Mouse (Mus musculus): ENCODE measurements around the gene Gm973. TPM values are rescaled to one million over a fixed set of nuclear protein-coding genes. Genes with fewer than 3 reads are reported as not detected.

Gm973 gene
- polyA plus RNA-seq, 1 experiment: 0.22 TPM

GRCm38 (mm10) chr1:59566926-59567325 lies 50.9 kb downstream of the Gm973 start:
- no peaks in the 10 kb centered on the region for H3K36me3 ChIP-seq (ENCODE audit: control insufficient read depth, insufficient read depth, low read length)
- H3K27me3 ChIP-seq (replicated peaks; ENCODE audit: control insufficient read depth, insufficient read depth, low read length): no peaks in the 10 kb centered on the region
- H3K4me1 ChIP-seq (ENCODE audit: control insufficient read depth, insufficient read depth, low read length): no peaks in the 10 kb centered on the region
- no peak overlapping the region for H3K27ac ChIP-seq (ENCODE audit: insufficient read depth, low read depth, low read length)
- TF ChIP-seq CTCF (conservative IDR thresholded peaks at IDR 0.05; ENCODE audit: insufficient read depth, insufficient read length, low read depth, low read length) (no peak), POLR2A (IDR thresholded peaks at IDR 0.05; ENCODE audit: low read depth, low read length) (no peak)
- DNase-seq: no peak
- WGBS: 76% methylated on average over 6 of the region's 6 CpGs
- H3K4me3 ChIP-seq (ENCODE audit: insufficient read depth, low read depth, low read length): no peak overlapping the region

- no peaks in the 10 kb centered on the region for H3K4me1 ChIP-seq (ENCODE audit: control insufficient read depth, insufficient read depth, low read length)
- no peak overlapping the region for H3K27ac ChIP-seq (ENCODE audit: insufficient read depth, low read depth, low read length)
- 89% methylated on average over 4 of the region's 4 CpGs for WGBS
- H3K27me3 ChIP-seq (replicated peaks; ENCODE audit: control insufficient read depth, insufficient read depth, low read length): no peaks in the 10 kb centered on the region
- no peak for DNase-seq
- no peaks in the 10 kb centered on the region for H3K36me3 ChIP-seq (ENCODE audit: control insufficient read depth, insufficient read depth, low read length)
- no peak overlapping the region for H3K4me3 ChIP-seq (ENCODE audit: insufficient read depth, low read depth, low read length)
- TF ChIP-seq POLR2A (IDR thresholded peaks at IDR 0.05; ENCODE audit: low read depth, low read length) (no peak), CTCF (conservative IDR thresholded peaks at IDR 0.05; ENCODE audit: insufficient read depth, insufficient read length, low read depth, low read length) (no peak)
Observed at GRCm38 (mm10) chr1:59567521-59567920, 51.5 kb downstream of the Gm973 start.

- no peak for DNase-seq
- TF ChIP-seq POLR2A (IDR thresholded peaks at IDR 0.05; ENCODE audit: low read depth, low read length): no peak
- no peak for TF ChIP-seq CTCF (conservative IDR thresholded peaks at IDR 0.05; ENCODE audit: insufficient read depth, insufficient read length, low read depth, low read length)
- Histone ChIP-seq H3K4me3 (ENCODE audit: insufficient read depth, low read depth, low read length) (no peak overlapping the region), H3K27ac (ENCODE audit: insufficient read depth, low read depth, low read length) (no peak overlapping the region), H3K27me3 (replicated peaks; ENCODE audit: control insufficient read depth, insufficient read depth, low read length) (no peaks in the 10 kb centered on the region), H3K36me3 (ENCODE audit: control insufficient read depth, insufficient read depth, low read length) (no peaks in the 10 kb centered on the region), H3K4me1 (ENCODE audit: control insufficient read depth, insufficient read depth, low read length) (no peaks in the 10 kb centered on the region)
- WGBS: 100% methylated on average over 1 of the region's 1 CpGs
Observed at GRCm38 (mm10) chr1:59568283-59568682, 52.2 kb downstream of the Gm973 start.

GRCm38 (mm10) chr1:59569301-59569700 lies 53.2 kb downstream of the Gm973 start:
- Histone ChIP-seq H3K27ac (ENCODE audit: insufficient read depth, low read depth, low read length) (no peak overlapping the region), H3K4me3 (ENCODE audit: insufficient read depth, low read depth, low read length) (no peak overlapping the region), H3K36me3 (ENCODE audit: control insufficient read depth, insufficient read depth, low read length) (no peaks in the 10 kb centered on the region), H3K27me3 (replicated peaks; ENCODE audit: control insufficient read depth, insufficient read depth, low read length) (no peaks in the 10 kb centered on the region), H3K4me1 (ENCODE audit: control insufficient read depth, insufficient read depth, low read length) (no peaks in the 10 kb centered on the region)
- 94% methylated on average over 5 of the region's 5 CpGs for WGBS
- DNase-seq: no peak
- no peak for TF ChIP-seq CTCF (conservative IDR thresholded peaks at IDR 0.05; ENCODE audit: insufficient read depth, insufficient read length, low read depth, low read length)
- TF ChIP-seq POLR2A (IDR thresholded peaks at IDR 0.05; ENCODE audit: low read depth, low read length): no peak

- Histone ChIP-seq H3K4me3 (ENCODE audit: insufficient read depth, low read depth, low read length) (no peak overlapping the region), H3K27me3 (replicated peaks; ENCODE audit: control insufficient read depth, insufficient read depth, low read length) (no peaks in the 10 kb centered on the region), H3K36me3 (ENCODE audit: control insufficient read depth, insufficient read depth, low read length) (no peaks in the 10 kb centered on the region), H3K27ac (ENCODE audit: insufficient read depth, low read depth, low read length) (no peak overlapping the region), H3K4me1 (ENCODE audit: control insufficient read depth, insufficient read depth, low read length) (no peaks in the 10 kb centered on the region)
- DNase-seq: no peak
- TF ChIP-seq CTCF (conservative IDR thresholded peaks at IDR 0.05; ENCODE audit: insufficient read depth, insufficient read length, low read depth, low read length) (no peak), POLR2A (IDR thresholded peaks at IDR 0.05; ENCODE audit: low read depth, low read length) (no peak)
- 57% methylated on average over 4 of the region's 4 CpGs for WGBS
Observed at GRCm38 (mm10) chr1:59570767-59571166, 54.7 kb downstream of the Gm973 start.

- Histone ChIP-seq H3K4me1 (ENCODE audit: control insufficient read depth, insufficient read depth, low read length) (no peaks in the 10 kb centered on the region), H3K27me3 (replicated peaks; ENCODE audit: control insufficient read depth, insufficient read depth, low read length) (no peaks in the 10 kb centered on the region), H3K36me3 (ENCODE audit: control insufficient read depth, insufficient read depth, low read length) (no peaks in the 10 kb centered on the region), H3K27ac (ENCODE audit: insufficient read depth, low read depth, low read length) (no peak overlapping the region), H3K4me3 (ENCODE audit: insufficient read depth, low read depth, low read length) (no peak overlapping the region)
- 78% methylated on average over 3 of the region's 3 CpGs for WGBS
- TF ChIP-seq POLR2A (IDR thresholded peaks at IDR 0.05; ENCODE audit: low read depth, low read length): no peak
- no peak for TF ChIP-seq CTCF (conservative IDR thresholded peaks at IDR 0.05; ENCODE audit: insufficient read depth, insufficient read length, low read depth, low read length)
- no peak for DNase-seq
Observed at GRCm38 (mm10) chr1:59571502-59571901, 55.4 kb downstream of the Gm973 start.

- Histone ChIP-seq H3K27ac (ENCODE audit: insufficient read depth, low read depth, low read length) (no peak overlapping the region), H3K4me1 (ENCODE audit: control insufficient read depth, insufficient read depth, low read length) (no peaks in the 10 kb centered on the region), H3K27me3 (replicated peaks; ENCODE audit: control insufficient read depth, insufficient read depth, low read length) (no peaks in the 10 kb centered on the region), H3K4me3 (ENCODE audit: insufficient read depth, low read depth, low read length) (no peak overlapping the region), H3K36me3 (ENCODE audit: control insufficient read depth, insufficient read depth, low read length) (no peaks in the 10 kb centered on the region)
- DNase-seq: no peak
- 89% methylated on average over 3 of the region's 3 CpGs for WGBS
- TF ChIP-seq POLR2A (IDR thresholded peaks at IDR 0.05; ENCODE audit: low read depth, low read length) (no peak), CTCF (conservative IDR thresholded peaks at IDR 0.05; ENCODE audit: insufficient read depth, insufficient read length, low read depth, low read length) (no peak)
Observed at GRCm38 (mm10) chr1:59573843-59574242, 57.8 kb downstream of the Gm973 start.
